Mouse (Mus musculus) cerebellum, adult 18-20 months (tissue): Measurements from ENCODE around the gene Ulk4.
"Not testable (repeated sequence)": the region's sequence is repeated elsewhere in the genome, so short reads cannot be mapped to it uniquely, and the experiment has no call there.

Experiments used
- DNase-seq, 2 experiments: peaks; one replicate each; pipeline ENCODE4 v3.0.0; 2021

The Ulk4 gene

DNA sequence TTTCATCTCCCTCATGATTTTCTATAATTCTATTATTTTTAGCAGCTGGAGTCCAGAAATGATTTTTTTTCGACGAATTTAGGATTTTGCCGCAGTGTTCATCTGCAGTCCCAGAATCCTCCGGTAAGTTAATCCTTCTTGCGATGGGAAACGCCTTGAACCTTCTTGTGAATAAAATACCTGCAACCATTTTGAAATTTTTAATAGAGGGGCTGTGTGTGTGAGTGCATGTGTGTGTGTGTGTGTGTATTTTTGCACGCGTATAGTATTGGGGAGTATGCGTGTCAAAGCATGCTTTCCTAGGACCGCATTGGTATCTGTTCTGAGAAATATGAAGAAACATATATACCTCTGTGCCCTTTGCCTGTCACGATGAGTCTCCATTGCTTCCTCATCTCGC lies 347.0 kb downstream of the Ulk4 start:
- DNase-seq = no peak

DNA sequence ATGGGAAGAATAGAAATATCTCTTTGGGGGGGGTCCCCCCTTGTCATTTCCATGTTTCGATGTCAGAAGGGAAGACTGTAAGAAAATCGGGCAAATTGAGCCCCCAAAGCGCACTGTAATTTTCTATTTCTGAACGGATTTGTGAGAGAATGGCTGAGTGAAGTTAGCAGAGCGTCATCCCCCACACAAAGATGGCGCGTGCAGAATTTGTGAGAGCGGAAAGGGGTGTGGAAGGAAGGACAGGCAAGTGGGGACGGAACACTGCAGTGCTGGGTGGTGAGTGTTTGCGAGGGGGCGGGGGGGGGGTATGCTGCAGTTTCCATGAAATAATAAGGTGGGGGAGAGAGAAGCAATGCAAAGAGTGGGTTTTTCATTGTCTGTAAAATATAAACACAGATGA lies 347.9 kb downstream of the Ulk4 start, which contains the start of gene Ctnnb1:
TSS of gene Ctnnb1 (plus strand) at position 136 of the 400 bp plus-strand sequence.
- no peak for DNase-seq

DNA sequence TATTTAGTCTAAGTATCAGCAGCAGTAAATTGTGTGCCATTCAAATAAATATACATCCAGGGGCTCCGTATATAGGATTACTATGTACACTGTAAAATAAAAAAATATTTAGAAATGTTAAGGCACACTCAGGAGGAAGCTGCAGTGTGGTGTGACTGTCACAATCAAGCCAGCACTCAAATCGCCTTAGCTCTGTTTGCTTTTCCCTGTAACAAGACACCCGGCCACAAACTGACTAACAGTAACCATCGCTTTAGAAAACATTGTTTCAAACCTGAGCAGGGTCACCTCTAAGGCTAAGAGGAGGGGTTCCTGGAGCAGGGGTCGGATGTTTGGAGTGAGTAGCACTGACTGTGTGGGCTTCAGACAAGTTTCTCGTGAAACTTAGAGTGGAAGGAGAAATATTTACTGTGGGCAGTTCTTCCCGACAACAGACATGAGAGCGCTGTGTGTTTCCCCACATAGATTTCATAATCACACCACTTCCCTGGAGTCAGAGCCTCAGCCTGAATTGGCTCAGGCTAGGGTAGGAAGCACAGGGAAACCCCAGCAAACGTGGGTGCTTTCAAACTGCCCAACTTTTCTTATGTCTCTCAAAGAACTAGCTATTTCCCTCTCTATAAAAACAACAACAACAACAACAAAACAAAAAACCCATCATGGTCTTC lies 349.9 kb downstream of the Ulk4 start:
- no peak for DNase-seq

DNA sequence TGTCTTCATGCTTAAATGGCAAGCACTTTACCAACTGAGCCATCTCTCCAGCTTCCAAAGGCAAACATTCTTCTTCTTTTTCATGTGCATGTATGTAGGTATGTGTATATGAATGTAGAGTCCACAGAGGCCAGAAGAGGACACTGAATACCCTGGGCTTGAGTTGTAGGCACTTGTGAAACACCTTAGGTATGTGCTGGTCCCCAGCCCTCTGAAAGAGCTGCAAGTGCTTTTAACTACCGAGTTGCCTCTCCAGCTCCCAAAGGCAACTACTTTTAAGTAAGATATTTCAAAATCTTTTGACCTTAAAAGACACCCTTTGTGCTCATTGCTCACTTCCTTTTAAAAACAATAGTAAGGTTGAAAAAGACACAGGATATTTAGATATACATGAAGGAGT lies 350.9 kb downstream of the Ulk4 start:
- DNase-seq = no peak

DNA sequence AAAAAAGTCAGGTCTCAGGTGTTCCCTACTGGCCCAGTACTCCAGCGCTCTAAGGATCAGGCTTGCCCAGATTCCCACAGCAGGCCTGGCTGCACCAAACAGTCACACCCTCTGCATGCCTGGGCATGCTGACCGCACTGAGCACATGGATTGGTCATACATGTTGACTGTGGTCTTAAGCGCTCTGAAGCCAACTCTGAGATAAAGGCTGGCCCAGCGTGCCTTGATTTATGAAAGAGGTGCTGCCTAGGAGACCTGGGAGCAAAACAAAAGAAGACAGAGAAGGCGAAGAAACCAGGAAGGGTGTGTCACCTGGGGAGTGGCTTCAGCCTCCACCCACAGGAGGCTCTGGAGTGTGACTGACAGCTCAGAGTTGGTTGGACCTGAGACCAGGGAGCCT lies 357.9 kb downstream of the Ulk4 start:
- DNase-seq = no peak

DNA sequence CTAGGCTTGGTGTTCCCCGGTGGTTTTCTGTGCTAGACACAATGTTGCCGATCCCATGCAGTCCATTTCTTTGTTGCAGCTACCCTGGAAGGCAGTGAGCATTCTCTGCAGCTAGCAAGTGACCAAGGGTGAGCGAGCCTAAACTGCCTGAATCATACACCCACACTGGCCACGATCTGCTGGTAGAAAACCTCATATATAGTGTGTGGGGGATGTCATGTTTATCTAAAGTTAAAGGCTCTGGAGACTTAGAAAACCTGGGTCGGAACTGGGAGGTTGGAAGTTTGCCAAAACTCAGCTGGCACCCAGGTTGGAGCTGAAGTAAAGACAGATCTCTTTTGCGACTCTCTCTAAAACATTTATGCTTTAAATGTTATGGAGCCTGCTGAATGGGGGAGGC lies 358.4 kb downstream of the Ulk4 start:
- no peak for DNase-seq

DNA sequence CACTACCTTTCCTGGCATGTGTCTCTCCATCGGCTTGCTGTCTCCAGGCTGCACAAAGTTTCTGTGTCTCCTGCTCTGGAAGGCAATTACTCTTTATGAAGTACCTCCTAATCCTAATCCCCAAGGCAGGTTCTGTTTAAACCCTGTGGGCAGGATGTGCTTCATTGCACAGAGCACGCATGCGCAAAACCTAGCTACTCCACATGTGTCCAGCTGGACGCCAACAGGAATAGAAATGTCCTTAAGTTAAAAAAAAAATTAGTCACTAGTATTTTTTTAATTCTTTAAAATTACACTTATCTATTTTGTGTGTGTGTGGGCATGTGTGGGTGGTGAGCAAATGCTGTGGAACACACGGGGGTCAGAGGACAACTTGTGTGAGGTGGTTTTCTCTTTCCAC lies 358.8 kb downstream of the Ulk4 start:
- DNase-seq = no peak

DNA sequence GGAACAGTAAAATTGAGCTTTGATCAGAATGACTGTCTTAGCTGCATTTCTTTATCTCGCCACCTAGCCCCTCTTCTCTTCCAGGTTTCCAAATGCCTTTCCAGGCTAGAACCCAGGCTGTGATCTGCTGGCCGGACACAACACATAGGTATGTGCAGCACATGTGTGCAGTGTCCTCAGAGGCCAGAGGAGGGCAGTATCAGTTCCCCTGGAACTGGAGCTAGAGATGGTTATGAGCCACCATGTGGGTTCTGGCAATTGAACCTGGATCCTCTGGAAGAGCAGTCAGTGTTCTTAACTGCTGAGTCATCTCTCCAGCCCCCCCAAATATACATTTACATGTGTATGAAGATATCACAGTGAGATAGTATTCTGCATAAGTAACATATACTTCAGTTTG lies 359.4 kb downstream of the Ulk4 start:
- not testable (repeated sequence) for DNase-seq

DNA sequence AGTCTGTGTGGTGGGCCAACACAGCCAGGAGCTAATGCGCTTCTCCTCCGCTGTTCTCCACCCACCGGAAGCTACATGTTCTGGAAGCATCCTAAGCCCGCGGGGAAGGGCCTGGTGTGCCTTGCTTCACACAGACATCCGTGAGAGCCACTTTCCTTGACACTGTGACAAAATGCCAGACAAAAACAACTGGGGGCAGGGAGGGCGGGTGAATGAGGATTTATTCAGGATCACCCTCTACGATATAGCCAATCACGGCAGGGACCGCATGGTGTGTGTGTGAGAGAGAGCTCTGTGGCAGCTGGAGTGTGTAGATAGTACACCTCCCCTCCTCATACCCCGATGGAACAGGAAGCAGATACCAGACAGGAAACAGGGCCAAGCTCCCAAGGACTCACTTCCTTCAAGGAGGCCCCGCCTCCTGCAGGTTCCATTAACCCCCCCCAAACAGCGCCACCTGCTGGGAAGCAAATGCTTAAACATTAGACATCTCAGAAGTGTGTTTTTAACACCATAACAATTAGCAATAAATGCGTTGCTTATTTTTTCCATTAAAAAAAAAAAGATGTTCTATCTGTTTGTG lies 362.0 kb downstream of the Ulk4 start:
- DNase-seq = no peak

DNA sequence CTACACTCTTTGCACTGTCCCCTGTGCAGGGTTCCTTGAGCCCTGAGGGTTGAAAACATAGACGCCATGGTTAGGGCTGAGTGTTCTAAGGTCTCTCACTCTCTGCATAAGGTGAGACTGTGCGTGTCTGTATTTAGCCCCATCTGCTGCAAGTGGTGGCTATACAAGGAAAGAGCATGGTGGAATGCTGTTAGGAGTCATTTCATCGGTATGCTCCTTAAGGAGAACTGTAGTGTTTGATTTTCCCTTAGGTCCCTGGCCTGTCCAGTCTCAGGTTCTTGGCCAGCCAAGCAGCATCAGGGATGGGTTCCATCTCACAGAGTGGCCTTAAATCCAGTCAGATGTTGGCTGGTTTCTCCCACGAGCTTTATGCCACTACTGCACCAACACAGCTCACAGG lies 362.6 kb downstream of the Ulk4 start:
- no peak for DNase-seq

DNA sequence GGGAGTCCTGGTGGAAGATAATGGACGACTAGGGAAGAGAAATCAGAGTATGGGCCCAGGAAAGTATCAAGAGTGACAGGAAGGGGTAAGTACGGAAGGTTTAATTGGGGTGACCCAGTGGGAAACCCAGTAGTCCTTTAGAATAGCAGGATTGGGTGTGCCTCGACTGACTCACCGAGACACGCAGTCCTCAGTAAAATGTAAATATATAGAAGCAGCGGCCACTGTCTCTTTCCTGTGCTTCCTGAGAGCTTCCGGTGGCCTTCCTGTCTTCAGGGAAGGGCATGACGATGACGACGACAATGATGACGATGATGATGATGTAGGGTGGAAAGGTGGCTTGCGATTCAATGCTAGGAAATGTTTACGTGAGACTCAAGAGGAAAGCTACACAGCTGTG lies 363.8 kb downstream of the Ulk4 start:
- no peak for DNase-seq

DNA sequence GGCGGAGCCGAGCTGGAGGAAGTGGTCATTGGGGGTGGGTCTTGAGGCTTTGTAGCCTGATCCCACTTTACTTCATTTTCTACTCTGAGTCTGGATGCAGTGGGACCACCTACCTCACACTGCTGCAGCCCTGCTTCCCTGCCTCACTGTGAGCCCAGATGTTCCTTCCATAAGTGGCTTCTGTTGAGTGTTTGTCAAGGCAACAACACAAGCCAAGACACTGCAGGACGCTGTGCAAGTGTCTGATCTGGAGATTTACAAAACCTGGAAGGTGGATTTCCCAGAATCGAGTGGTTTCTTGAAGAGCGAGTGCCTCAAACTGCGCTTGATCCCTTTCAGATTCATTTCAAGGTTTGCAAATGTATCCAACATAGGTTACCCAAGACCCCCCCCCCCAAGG lies 368.5 kb downstream of the Ulk4 start:
- no peak for DNase-seq
